Mouse (Mus musculus) hematopoietic multipotent progenitor cell, adult 10-12 weeks (in vitro differentiated cells): ENCODE results near the gene Gm20747. TPM values are rescaled to one million over a fixed set of nuclear protein-coding genes. Genes with fewer than 3 reads are reported as not detected.

ENCODE experiments used
- polyA plus RNA-seq: library from polyadenylated mRNA; stranded (reverse); fragments of >175 nt; gene quantifications from 2 replicates; pipeline ENCODE4 v1.2.3, GENCODE M21; 2012; ENCODE audit warnings: low replicate concordance

The Gm20747 gene
- not detected in 2 replicates for polyA plus RNA-seq

DNA sequence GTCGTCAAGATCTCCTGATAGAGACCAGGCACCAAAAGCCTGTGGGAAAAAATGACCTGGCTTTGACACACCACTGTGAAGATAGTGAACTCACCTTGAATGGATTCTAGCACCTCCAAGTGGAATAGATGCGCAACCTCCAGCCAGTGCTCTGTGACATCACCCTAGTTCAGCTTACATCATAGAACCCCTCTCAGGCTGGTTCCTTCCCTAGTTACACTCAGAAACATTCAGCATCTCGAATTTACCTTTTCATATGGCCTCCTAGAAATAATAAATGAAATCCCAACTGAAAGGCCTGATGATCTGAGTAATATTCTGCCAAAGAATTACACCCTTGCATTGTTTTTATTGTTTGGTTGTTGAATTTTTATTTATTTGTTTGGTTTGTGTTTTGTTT is at the start of gene Gm20747:
Gm20747 (minus strand) TSS at position 101 of the 400 bp plus-strand sequence.

